Mouse (Mus musculus) embryonic fibroblast, embryonic 13.5 days (primary cell): ENCODE measurements at regions not wholly inside any gene's neighbourhood (a gene's known extent, or its start where the extent isn't known, plus 50 kb on each side); places are given as distances from the start of the nearest gene placed in this dataset.

Experiments
- CTCF ChIP-seq: IDR thresholded peaks from 2 replicates; pipeline ENCODE4 v1.5.1; 2011; ENCODE audit warnings: mild to moderate bottlenecking, control low read depth, low read length, moderate library complexity, borderline replicate concordance; ENCODE audit not compliant: insufficient read depth
- POLR2A ChIP-seq: IDR thresholded peaks from 2 replicates; pipeline ENCODE4 v1.6.1; 2011; ENCODE audit warnings: low read depth, mild to moderate bottlenecking, control low read depth, low read length, moderate library complexity

DNA sequence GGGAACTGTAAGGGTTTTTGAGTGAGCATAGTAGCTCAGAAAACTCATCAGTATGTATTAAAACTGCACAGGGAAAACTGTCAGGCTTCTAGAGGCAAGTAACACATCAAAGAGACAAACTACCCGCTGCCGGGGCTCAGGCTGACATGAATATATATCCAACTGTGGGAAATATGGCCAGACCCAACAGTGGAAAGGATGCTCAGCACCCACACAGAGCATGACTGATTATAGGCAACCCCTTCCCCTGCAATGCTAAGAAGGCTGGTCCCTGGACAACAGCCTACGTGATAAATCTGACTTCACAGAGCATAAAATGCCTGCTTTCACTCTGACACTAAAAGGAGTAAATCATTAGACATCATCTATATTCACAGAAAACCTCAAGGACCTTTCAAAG, 324.3 kb upstream of the Nrsn1 start:
- TF ChIP-seq CTCF (no peak), POLR2A (no peak)
